Mouse (Mus musculus) hindbrain, embryonic 12.5 days (tissue): ENCODE data around the gene Myo1d. TPM values are rescaled to one million over a fixed set of nuclear protein-coding genes. Genes with fewer than 3 reads are reported as not detected.

Source experiments
- ATAC-seq: fragments of 200-750 bp; cut with Nextera tagmentation; 2 replicates; pipeline ENCODE4 v1.8.0; 2017; ENCODE audit warnings: moderate TSS enrichment; ENCODE audit not compliant: low FRiP score
- H3K27ac ChIP-seq: fragments of 300-500 bp; sonication (generic); 2 replicates; pipeline ENCODE4 v1.5.1; 2016; ENCODE audit warnings: mild to moderate bottlenecking
- H3K27me3 ChIP-seq: fragments of 300-500 bp; sonication (generic); 2 replicates; pipeline ENCODE4 v1.6.1; 2016; ENCODE audit warnings: mild to moderate bottlenecking
- H3K36me3 ChIP-seq: fragments of 300-500 bp; sonication (generic); 2 replicates; pipeline ENCODE4 v1.6.1; 2016; ENCODE audit warnings: mild to moderate bottlenecking
- H3K4me1 ChIP-seq: fragments of 300-500 bp; sonication (generic); 2 replicates; pipeline ENCODE4 v1.6.1; 2016
- H3K4me2 ChIP-seq: fragments of 300-500 bp; sonication (generic); replicated peaks from 2 replicates; pipeline ENCODE4 v1.6.1; 2016; ENCODE audit warnings: mild to moderate bottlenecking
- H3K4me3 ChIP-seq: fragments of 300-500 bp; sonication (generic); 2 replicates; pipeline ENCODE4 v1.5.1; 2016; ENCODE audit warnings: mild to moderate bottlenecking
- H3K9ac ChIP-seq: fragments of 300-500 bp; sonication (generic); 2 replicates; pipeline ENCODE4 v1.6.1; 2016; ENCODE audit warnings: mild to moderate bottlenecking, moderate library complexity
- H3K9me3 ChIP-seq: fragments of 300-500 bp; sonication (generic); replicated peaks from 2 replicates; pipeline ENCODE4 v1.6.1; 2016; ENCODE audit warnings: mild to moderate bottlenecking
- WGBS: fragments of 180-500 bp; shearing (Covaris S2); methylation state at CpG from one replicate; pipeline ENCODE4 v1.1.7; 2016; 5-methylcytosine and 5-hydroxymethylcytosine counted together
- polyA plus RNA-seq: library from polyadenylated mRNA; unstranded; fragments of >200 nt; fragmentation: Nextera tagmentation; extraction: Ambion mirVana; gene quantifications from 2 replicates; pipeline ENCODE4 v1.2.1, GENCODE M21; 2016

Gene Myo1d
- polyA plus RNA-seq, 1 experiment from 2014 or later, result 4.5 TPM

DNA sequence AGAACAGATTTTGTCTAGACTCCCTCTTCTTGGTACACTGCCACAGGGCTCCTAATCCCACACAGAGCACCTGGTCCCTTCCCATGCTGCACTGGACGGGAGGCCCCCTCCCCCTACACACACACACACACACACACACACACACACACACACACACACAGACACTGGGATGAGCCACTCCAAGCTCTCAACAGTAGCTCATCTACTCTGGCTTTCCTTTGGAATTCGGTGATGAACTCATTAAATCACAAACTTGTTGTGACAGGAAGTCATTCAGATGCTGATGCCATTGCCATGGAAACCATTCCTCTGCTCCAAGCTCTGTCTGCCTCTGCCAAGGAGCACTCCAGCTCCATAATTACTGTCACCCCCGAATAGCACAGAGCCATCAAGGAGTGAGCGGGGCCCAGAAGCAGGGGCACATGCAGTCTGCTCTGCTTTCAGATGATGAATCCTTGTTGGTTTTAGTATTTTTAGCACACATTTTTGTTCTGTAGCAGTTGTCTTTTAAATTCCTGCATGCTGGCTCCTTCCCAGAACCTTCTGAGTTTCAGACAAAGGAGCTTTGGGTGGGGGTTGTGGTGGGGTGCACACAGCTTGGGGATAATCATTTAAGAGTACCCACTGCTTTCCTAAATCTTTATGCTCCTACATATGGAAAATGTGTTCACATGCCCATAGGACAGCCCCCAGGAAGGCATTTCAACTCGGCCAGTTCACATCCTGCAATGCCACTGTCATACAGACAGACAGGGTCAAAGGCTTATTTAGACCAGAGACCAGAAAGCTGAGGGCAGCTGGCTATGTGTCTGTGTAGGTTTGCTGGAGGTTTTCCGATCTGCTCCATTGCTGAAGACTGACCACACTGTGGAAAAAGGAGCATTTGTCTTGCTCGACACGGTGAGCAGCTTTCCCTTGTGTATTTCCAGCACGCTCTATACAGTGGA lies 261.1 kb downstream of the Myo1d start:
- no peaks in the 10 kb centered on the region for H3K9me3 ChIP-seq
- H3K27me3 ChIP-seq, result peaks cover 4% of the 10 kb centered on the region; the same call in 1 of the 2 replicates
- WGBS, result 21% methylated on average over 9 of the region's 9 CpGs
- peak; percentile 96 for ATAC-seq
- H3K9ac ChIP-seq, result no peak overlapping the region
- H3K4me2 ChIP-seq, result no peak overlapping the region; the same call in 1 of the 2 replicates
- H3K36me3 ChIP-seq, result no peaks in the 10 kb centered on the region
- H3K27ac ChIP-seq, result peak overlapping the region; percentile 84
- H3K4me1 ChIP-seq, result peaks cover 37% of the 10 kb centered on the region
- no peak overlapping the region for H3K4me3 ChIP-seq

DNA sequence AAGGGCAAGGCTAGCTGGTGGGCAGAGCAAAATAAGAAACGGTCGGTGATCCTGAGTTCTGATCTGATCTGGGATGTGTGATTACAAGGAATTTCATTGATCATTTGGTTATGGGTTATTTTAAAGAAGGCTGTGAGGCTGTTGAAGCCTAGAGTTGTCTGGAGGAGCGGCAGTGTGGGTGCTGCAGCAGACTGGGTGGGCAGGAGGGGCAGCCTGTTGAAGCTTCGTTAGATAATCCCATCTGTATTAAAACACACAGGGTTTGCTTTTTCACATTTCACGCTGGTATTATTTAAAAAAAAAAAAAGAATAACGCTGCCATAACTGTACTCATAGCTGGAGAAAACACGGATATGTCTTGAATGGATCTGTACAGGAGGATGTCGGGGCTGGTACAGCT lies 263.9 kb downstream of the Myo1d start:
- H3K27me3 ChIP-seq, result peaks cover 4% of the 10 kb centered on the region; the same call in 1 of the 2 replicates
- H3K4me3 ChIP-seq, result no peak overlapping the region
- no peak overlapping the region for H3K4me2 ChIP-seq
- no peaks in the 10 kb centered on the region for H3K9me3 ChIP-seq
- no peak overlapping the region for H3K9ac ChIP-seq
- no peak overlapping the region for H3K27ac ChIP-seq
- 82% methylated on average over 8 of the region's 8 CpGs for WGBS
- peaks cover 43% of the 10 kb centered on the region for H3K4me1 ChIP-seq
- H3K36me3 ChIP-seq, result no peaks in the 10 kb centered on the region
- no peak for ATAC-seq

DNA sequence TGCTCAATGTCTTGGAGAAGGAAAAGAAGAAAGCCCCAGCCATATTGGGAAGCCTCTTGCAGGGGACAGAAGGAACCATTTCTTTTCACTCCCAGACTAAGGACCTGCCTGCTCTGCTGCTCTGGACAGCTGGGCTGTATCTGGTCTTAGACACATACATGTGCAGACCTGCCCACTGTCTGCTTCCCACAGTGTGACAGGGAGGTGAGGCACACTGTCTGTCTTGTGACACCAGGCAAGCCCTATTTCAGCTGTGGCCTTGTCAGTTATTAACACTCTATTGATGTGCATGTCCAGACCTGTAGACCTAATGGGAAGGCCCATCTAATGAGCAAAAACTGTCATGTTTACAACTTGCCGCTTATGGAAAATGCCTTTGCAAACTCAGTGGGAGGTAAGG lies 264.5 kb downstream of the Myo1d start:
- H3K27me3 ChIP-seq, result peaks cover 4% of the 10 kb centered on the region; the same call in 1 of the 2 replicates
- 60% methylated on average over 1 of the region's 1 CpGs for WGBS

DNA sequence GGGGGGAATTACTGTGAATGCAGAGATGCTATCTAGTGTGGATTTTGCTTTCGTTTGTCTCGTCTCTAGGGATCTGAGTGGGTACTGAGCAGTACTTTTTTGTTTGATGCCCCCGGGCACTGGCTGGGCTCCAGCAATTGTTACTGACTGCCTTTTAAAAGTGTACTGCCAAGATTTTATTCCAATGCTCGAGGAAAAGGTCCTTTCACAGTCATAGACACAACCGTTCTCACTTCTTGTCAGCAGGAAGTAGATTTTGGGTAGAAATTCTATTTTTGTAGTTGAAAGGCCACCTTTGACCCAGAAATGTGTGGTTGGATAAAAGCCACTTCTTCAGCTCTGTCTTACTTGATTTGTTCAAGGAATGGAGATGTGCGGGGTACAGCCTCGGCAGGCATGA lies 266.0 kb downstream of the Myo1d start:
- H3K4me2 ChIP-seq, result no peak overlapping the region
- no peak for ATAC-seq
- H3K4me1 ChIP-seq, result peaks cover 35% of the 10 kb centered on the region
- WGBS, result 64% methylated on average over 7 of the region's 7 CpGs
- no peaks in the 10 kb centered on the region for H3K9me3 ChIP-seq
- H3K36me3 ChIP-seq, result no peaks in the 10 kb centered on the region
- H3K4me3 ChIP-seq, result no peak overlapping the region
- no peak overlapping the region for H3K9ac ChIP-seq
- no peaks in the 10 kb centered on the region for H3K27me3 ChIP-seq
- H3K27ac ChIP-seq, result no peak overlapping the region

More for the DNA sequence above, 264.5 kb downstream of the Myo1d start:
- Histone ChIP-seq H3K27ac (no peak overlapping the region), H3K4me3 (no peak overlapping the region), H3K9me3 (no peaks in the 10 kb centered on the region), H3K9ac (no peak overlapping the region), H3K4me1 (peaks cover 43% of the 10 kb centered on the region), H3K36me3 (no peaks in the 10 kb centered on the region), H3K4me2 (no peak overlapping the region)
- ATAC-seq, result no peak

DNA sequence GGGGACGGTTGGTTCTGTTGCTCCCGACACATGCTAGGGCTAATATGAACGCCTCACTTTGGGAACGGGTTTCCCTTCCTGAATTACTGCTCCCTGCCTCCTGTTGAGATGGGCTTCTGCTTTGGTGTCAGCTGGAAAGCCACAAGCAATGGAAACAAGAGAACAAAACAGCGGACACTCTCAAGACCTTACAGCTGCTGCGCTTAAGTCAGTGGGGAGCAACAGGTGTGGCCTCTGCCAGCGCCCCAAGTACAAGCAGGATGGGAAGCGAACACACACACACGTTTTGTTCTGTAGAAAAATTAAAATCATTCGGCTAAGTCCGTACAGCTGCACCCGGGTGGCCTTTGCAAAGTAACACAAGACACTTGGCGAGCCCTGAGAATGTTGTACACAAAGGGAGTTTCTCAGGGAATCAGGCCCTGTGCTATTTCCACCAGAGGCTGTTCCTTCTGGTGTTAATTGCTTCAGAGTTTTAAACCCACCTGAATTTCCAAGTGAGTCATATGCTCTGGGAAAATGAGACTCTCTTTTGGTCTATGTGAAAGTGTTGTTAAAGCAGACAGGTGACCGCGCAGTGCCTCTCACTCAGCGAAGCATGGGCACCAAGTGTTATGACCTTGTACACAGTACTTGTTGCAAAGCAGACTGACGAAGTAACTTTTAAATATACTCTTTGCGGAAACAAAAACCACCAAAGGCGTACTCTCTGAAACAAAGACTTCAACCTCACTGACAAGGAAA lies 267.3 kb downstream of the Myo1d start:
- Histone ChIP-seq H3K4me2 (no peak overlapping the region), H3K9me3 (no peaks in the 10 kb centered on the region), H3K9ac (no peak overlapping the region), H3K27ac (no peak overlapping the region), H3K27me3 (no peaks in the 10 kb centered on the region), H3K4me1 (peaks cover 28% of the 10 kb centered on the region), H3K4me3 (no peak overlapping the region), H3K36me3 (no peaks in the 10 kb centered on the region)
- ATAC-seq, result no peak
- 72% methylated on average over 19 of the region's 19 CpGs for WGBS

DNA sequence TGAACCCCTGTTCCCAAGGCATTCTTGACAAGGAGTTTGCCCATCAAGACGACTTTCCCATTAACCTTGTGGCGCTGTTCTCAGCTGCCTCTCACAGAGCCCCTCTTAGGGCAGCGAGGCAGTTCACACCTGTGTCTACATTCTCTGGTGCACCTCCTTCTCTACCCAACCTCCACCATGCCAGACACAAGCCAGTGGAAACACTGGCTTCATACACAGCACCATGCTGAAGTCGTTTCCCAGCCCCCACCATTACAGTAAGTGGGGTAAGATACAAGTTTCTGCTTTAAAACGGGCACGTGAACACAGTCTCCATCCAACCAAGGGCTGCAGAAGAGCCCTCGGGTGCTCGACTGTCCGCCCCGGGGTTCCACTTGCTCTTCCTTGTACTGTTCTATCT lies 269.7 kb downstream of the Myo1d start:
- Histone ChIP-seq H3K9me3 (no peaks in the 10 kb centered on the region), H3K9ac (no peak overlapping the region), H3K27ac (no peak overlapping the region), H3K36me3 (no peaks in the 10 kb centered on the region), H3K4me1 (peaks cover 27% of the 10 kb centered on the region), H3K4me3 (no peak overlapping the region), H3K27me3 (no peaks in the 10 kb centered on the region), H3K4me2 (no peak overlapping the region)
- no peak for ATAC-seq
- whole genome bisulfite sequencing, result 90% methylated on average over 10 of the region's 10 CpGs

DNA sequence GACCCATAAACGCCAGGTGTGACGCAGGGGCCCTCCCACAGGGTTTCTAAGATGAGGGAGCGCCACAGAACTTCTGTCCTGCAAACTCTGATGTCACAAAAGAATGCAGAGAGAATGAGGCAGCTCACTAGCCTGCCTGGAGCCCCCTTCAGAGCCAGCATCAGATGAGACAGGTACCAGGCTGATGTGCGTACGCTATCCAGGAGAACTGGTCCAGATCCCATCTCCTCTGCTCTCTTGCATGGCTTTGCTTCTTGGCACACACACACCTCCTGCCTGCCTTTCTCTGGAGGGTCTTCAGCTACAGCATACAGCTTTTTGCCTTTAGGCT lies 270.7 kb downstream of the Myo1d start:
- 61% methylated on average over 5 of the region's 5 CpGs for WGBS
- H3K4me2 ChIP-seq, result no peak overlapping the region
- no peak overlapping the region for H3K9ac ChIP-seq
- H3K36me3 ChIP-seq, result no peaks in the 10 kb centered on the region
- no peak for ATAC-seq
- H3K27ac ChIP-seq, result no peak overlapping the region
- peaks cover 34% of the 10 kb centered on the region for H3K4me1 ChIP-seq
- no peaks in the 10 kb centered on the region for H3K9me3 ChIP-seq
- no peaks in the 10 kb centered on the region for H3K27me3 ChIP-seq
- H3K4me3 ChIP-seq, result no peak overlapping the region

DNA sequence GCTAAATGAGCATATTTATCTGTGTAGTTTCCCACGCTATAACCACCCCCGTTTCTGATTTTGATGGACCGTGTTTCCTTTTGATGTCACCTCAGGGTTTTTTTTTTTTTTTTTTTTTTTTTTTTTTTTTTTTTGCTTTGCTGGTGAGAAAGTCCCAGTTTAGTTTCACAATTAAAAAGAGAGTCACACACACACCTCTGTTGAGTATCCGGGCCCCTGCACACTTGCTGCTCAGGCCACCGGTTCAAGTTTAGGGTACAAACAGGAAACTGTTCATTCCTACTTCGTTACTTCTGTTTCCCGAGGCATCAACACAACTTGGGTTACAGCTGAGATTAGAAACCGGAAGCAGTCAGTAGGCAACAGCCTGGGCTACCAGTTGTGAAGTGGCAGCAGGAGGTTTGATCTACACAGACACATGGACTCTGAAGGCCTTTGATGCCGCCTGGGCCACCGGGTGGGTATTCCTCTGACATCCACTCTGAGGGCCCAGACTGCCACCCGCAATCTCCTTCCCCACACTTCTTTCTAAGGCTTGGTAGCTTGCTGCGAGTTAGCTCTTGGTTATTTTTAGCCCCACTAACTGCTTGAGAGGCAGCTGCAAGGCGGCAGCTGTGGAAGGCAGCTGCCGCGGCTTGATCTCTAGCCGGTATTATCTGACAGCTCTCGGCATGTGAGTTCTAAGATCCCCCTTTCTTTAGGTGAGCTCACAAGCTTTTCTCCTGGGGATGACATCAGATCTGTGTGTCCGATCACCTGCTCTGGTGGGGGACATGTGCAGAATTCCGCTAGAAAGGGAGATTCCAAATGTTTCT lies 271.3 kb downstream of the Myo1d start:
- 44% methylated on average over 19 of the region's 19 CpGs for WGBS
- peaks cover 36% of the 10 kb centered on the region for H3K4me1 ChIP-seq
- H3K9me3 ChIP-seq, result no peaks in the 10 kb centered on the region
- H3K27me3 ChIP-seq, result no peaks in the 10 kb centered on the region
- H3K4me3 ChIP-seq, result no peak overlapping the region
- no peaks in the 10 kb centered on the region for H3K36me3 ChIP-seq
- H3K4me2 ChIP-seq, result no peak overlapping the region
- H3K9ac ChIP-seq, result no peak overlapping the region
- H3K27ac ChIP-seq, result no peak overlapping the region
- no peak for ATAC-seq

DNA sequence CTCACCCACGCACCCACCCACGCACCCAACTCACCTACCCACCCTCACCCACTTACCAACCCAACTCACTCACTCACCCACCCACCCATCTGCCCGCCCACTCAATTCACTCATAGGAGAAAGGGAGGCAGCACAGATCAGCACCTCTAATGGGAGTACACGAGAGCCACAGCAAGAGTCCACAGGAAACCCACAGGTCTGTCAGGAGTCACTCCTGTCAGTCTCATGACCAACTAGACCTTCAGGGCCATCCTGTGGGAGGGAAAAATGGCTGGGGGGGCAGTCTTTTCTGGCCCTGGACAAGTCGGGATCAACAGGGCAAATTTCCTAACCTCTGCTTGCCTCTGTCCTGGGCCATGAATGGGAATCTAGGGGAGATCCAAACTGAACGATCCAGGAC lies 272.0 kb downstream of the Myo1d start:
- no peaks in the 10 kb centered on the region for H3K27me3 ChIP-seq
- H3K36me3 ChIP-seq, result no peaks in the 10 kb centered on the region
- no peak for ATAC-seq
- peaks cover 42% of the 10 kb centered on the region for H3K4me1 ChIP-seq
- no peaks in the 10 kb centered on the region for H3K9me3 ChIP-seq
- H3K9ac ChIP-seq, result no peak overlapping the region
- no peak overlapping the region for H3K4me2 ChIP-seq
- no peak overlapping the region for H3K4me3 ChIP-seq
- H3K27ac ChIP-seq, result no peak overlapping the region
- 89% methylated on average over 6 of the region's 6 CpGs for WGBS

DNA sequence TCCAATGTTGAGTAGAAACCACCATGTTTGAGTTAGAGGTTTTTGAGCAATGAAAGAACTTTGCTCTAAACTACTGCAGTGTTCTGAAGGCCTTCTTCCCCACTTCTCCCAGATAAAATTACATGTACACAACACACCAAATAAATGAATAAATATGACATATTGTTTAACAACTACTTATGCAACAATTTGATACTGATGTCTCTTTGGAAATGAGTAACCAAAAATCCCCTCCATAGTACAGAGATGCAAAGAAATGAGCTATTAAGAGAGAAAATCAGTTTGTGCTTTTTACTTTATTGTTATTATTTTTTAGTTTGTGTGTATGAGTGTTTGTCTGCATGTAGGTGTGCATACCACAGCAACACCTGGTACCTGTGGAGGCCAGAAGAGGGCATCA lies 273.3 kb downstream of the Myo1d start:
- no peaks in the 10 kb centered on the region for H3K27me3 ChIP-seq
- no peak overlapping the region for H3K4me2 ChIP-seq
- no peak overlapping the region for H3K27ac ChIP-seq
- no peak overlapping the region for H3K4me3 ChIP-seq
- no peaks in the 10 kb centered on the region for H3K36me3 ChIP-seq
- no peaks in the 10 kb centered on the region for H3K9me3 ChIP-seq
- no peak overlapping the region for H3K9ac ChIP-seq
- no peak for ATAC-seq
- H3K4me1 ChIP-seq, result peaks cover 38% of the 10 kb centered on the region

DNA sequence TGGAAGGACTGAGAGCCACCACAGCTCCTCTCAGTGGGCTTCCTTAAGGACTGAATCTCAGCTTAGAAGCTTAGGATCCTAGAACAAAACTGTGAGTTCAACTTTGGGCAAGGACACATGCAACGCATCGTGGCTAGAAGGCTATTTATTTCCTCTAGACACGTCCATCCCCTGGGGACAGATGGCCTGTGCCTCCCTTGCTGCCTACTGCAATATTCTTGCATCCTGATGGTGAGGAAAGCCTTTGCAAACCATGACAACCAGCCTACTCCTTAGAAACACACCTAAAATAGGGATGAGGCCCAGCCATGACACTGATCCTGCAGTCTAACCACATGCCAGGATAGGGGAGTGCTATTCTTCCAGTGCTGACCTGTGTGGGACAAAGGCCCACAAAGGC lies 274.2 kb downstream of the Myo1d start:
- Histone ChIP-seq H3K4me1 (peaks cover 38% of the 10 kb centered on the region), H3K4me2 (no peak overlapping the region), H3K27me3 (no peaks in the 10 kb centered on the region), H3K9ac (no peak overlapping the region), H3K9me3 (no peaks in the 10 kb centered on the region), H3K36me3 (no peaks in the 10 kb centered on the region), H3K27ac (peak overlapping the region; percentile 99; the same call in 1 of the 2 replicates), H3K4me3 (no peak overlapping the region)
- WGBS, result 77% methylated on average over 3 of the region's 3 CpGs
- ATAC-seq, result no peak
